Mouse (Mus musculus) layer of hippocampus, postnatal 25 days (tissue): Measurements from ENCODE around the gene Olfr836. TPM values are rescaled to one million over a fixed set of nuclear protein-coding genes. Genes with fewer than 3 reads are reported as not detected.
"Not testable (repeated sequence)": the region's sequence is repeated elsewhere in the genome, so short reads cannot be mapped to it uniquely, and the experiment has no call there.

Source experiments
- DNase-seq, 2 experiments: peaks; one replicate each; pipeline ENCODE4 v3.0.0; 2022; ENCODE audit warnings: mixed read lengths in 2 of 2, low spot score in 1 of 2; ENCODE audit errors: extremely low spot score in 1 of 2
- total RNA-seq, 2 experiments: library from RNA; stranded (reverse); gene quantifications; 2 replicates each; pipeline ENCODE4 v1.2.3; 2021

Gene Olfr836
- not detected for total RNA-seq

DNA sequence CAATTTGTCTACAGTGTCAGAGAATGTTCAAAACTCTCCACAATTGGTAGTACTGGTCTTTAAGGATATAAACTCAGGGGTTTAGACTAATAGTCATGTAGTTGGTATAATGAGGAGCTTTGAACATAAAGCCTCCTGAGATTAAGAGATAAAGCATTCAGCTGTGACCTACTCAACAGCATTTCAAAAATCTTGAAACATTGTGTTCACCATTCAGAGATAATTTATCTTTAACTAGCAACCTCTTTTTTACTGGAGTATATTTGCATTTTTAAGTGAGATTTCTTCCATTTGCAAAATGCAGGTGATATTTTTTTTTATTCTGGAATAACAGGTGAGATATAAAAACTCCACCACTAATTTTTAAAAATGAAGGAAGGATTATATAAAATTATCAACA, at the start of gene Olfr836:
Gene Olfr836 (plus strand): TSS at position 301 of the 400 bp plus-strand sequence.
- no peak for DNase-seq

DNA sequence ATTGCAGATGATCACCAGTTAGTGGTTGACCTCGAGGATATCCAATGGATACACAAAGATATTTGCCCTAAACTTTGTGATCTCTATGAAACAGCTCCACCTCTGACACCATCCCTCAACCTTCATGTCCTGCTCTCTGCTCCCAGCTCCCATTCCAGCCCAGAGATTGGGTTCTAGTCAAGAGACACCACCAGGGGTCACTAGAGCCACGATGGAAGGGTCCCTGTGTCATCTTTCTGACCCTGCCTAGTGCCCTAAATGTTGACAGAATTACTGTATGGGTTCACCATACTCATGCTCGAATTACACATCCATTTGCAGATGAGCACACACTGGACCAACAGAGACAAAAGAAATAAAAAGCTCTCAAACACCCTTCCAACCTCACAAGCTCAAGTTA, 35.2 kb upstream of the Olfr836 start:
- no peak for DNase-seq

DNA sequence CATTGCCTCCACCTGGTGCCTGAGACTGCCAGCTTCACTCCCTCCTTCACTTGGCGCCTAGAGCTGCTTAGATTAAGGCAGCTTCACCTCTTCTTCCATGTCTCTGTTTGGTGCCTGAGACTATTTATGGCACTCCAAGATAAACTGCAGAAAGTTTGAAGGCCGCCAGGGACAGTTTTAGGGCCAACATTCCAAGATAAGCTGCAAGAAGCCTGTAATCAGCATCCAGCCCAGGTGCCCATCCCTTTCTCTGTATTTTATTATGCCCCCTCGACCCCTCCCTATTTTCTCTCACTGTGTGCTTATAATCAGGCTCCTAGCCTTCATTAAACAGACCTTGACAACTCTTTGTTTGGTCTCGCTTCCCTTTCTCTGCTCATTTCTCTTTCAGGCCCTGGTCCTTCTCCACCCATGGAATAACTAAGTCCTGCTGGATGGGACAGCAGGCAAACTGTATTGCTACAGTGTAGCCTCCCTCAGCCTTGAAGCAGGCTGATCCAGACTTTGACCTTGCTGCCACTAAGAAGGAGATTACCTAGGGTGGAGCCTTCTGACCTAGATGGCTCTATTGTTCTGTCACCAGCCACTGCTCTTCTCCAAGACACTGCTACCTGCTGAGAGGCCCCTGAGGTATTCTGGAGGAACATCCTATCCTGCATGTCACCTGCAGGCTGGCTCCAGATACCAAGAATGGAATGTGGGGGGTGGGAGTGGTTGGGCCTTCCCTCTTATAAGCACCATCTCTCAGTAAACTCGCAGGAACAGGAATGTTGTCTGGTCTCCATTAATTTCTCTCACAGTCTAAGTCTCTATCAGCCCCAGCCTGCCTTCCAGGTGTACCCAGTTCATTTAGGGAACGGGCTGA, 27.1 kb upstream of the Olfr836 start:
- DNase-seq, result not testable (repeated sequence)

DNA sequence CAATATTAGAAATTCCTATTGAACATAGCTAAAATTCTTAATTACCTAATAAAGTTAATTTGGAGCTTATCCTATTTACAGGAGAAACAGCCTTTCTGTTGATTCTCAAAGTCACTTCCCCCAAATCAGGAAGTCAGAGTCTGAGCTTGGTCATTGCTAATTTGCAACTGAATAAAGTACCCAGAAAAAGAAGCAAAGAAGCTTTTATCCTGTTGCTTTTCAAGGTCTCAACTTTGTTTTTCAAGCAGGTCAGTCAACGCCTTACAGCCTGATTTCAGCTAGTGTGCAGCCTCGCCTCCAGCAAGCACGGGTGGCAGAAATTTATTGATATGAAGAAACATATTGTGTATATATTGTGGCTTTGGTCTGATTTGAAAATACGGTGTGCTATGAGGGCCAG, 22.9 kb upstream of the Olfr836 start:
- DNase-seq, result no peak

DNA sequence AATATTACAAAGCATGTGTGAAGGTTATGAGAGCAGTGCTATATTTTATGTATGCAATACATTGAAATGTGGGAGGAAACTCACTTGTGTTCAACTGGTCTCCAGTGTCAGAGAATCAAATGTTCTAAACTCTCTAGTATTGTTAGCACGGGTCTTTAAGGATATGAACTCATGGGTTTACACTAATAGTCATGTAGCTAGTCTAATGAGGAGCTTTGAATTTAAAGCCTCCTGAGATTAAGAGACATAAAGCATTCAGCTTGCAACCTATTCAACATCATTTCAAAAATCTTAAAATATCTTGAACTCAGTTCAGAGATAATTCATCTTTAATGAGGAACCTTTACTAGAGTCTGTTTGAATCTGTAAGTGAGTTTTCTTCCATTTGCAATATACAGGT, 15.8 kb downstream of the Olfr836 start, which contains the start of gene Olfr837:
Gene Olfr837 (plus strand): TSS at position 301 of the 400 bp plus-strand sequence.
- no peak for DNase-seq

Other genes starting within 250 kb of the Olfr836 start
- gene Olfr830, start 245.7 kb upstream of the Olfr836 start, total RNA-seq, result not detected
- not detected for gene Olfr832, start 183.3 kb upstream of the Olfr836 start, total RNA-seq
- not detected for gene Olfr834, start 132.4 kb upstream of the Olfr836 start, total RNA-seq
- not detected for gene Olfr835, start 87.6 kb upstream of the Olfr836 start, total RNA-seq
- gene Olfr837, start 15.9 kb downstream of the Olfr836 start, total RNA-seq, result not detected
- gene Olfr839-ps1, start 56.9 kb downstream of the Olfr836 start, total RNA-seq, result under 1 TPM; 0.02 to 0.09 TPM
- gene Olfr843, start 131.6 kb downstream of the Olfr836 start, total RNA-seq, result not detected
- gene Olfr844, start 196.0 kb downstream of the Olfr836 start, total RNA-seq, result not detected
- gene Olfr845, start 216.1 kb downstream of the Olfr836 start, total RNA-seq, result not detected
- gene Olfr846, start 243.6 kb downstream of the Olfr836 start, total RNA-seq, result not detected